Mouse (Mus musculus): ENCODE results near the gene Anapc15. TPM values are rescaled to one million over a fixed set of nuclear protein-coding genes. Genes with fewer than 3 reads are reported as not detected.

Gene Anapc15
- total and polyA plus RNA-seq, 3 experiments, result 20.5 to 128 (median 63.3) TPM

- no peak for TF ChIP-seq TAL1 (conservative IDR thresholded peaks at IDR 0.05; ENCODE audit: low read depth, low read length)
- no peak for TF ChIP-seq GATA2 (IDR thresholded peaks at IDR 0.05; ENCODE audit: borderline replicate concordance, low read depth, low read length)
- no peak for TF ChIP-seq GATA1 (IDR thresholded peaks at IDR 0.05; ENCODE audit: borderline replicate concordance, low read length)
- no peak for TF ChIP-seq POLR2AphosphoS5 (IDR thresholded peaks at IDR 0.05; ENCODE audit: insufficient replicate concordance, low read depth, low read length)
- no peak for TF ChIP-seq CTCF (IDR thresholded peaks at IDR 0.05; ENCODE audit: low read depth, low read length)
- peaks cover 20% of the 10 kb centered on the region for H3K27me3 ChIP-seq (ENCODE audit: insufficient read depth, low read length)
- no peaks in the 10 kb centered on the region for H3K9me3 ChIP-seq (replicated peaks)
- ATAC-seq (ENCODE audit: extremely low read depth, insufficient number of reproducible peaks, low FRiP score, poor library complexity, severe bottlenecking), result no peak
- H3K36me3 ChIP-seq (replicated peaks), result no peaks in the 10 kb centered on the region
- H3K4me3 ChIP-seq (ENCODE audit: low read depth, low read length), result no peak overlapping the region
- no peak for DNase-seq (ENCODE audit: low spot score)
- no peaks in the 10 kb centered on the region for H3K4me1 ChIP-seq (ENCODE audit: insufficient read depth, low read depth, low read length)
These were observed 5.2 kb upstream of the Anapc15 start for GRCm38 (mm10) chr7:101858362-101858761.

GRCm38 (mm10) chr7:101860978-101861377 lies 2.5 kb upstream of the Anapc15 start:
- Histone ChIP-seq H3K36me3 (replicated peaks) (no peaks in the 10 kb centered on the region), H3K4me1 (ENCODE audit: insufficient read depth, low read depth, low read length) (peaks cover 4% of the 10 kb centered on the region; the same call in 1 of the 2 replicates), H3K4me3 (ENCODE audit: low read depth, low read length) (no peak overlapping the region), H3K9me3 (replicated peaks) (no peaks in the 10 kb centered on the region), H3K27me3 (ENCODE audit: insufficient read depth, low read length) (peaks cover 20% of the 10 kb centered on the region)
- TF ChIP-seq GATA2 (IDR thresholded peaks at IDR 0.05; ENCODE audit: borderline replicate concordance, low read depth, low read length) (no peak), CTCF (IDR thresholded peaks at IDR 0.05; ENCODE audit: low read depth, low read length) (no peak), TAL1 (conservative IDR thresholded peaks at IDR 0.05; ENCODE audit: low read depth, low read length) (no peak), POLR2AphosphoS5 (IDR thresholded peaks at IDR 0.05; ENCODE audit: insufficient replicate concordance, low read depth, low read length) (no peak), GATA1 (IDR thresholded peaks at IDR 0.05; ENCODE audit: borderline replicate concordance, low read length) (no peak)
- ATAC-seq (ENCODE audit: extremely low read depth, insufficient number of reproducible peaks, low FRiP score, poor library complexity, severe bottlenecking) (no peak), DNase-seq (ENCODE audit: low spot score) (no peak)

- Histone ChIP-seq H3K9me3 (replicated peaks) (no peaks in the 10 kb centered on the region), H3K4me1 (ENCODE audit: insufficient read depth, low read depth, low read length) (peaks cover 4% of the 10 kb centered on the region; the same call in 1 of the 2 replicates), H3K27me3 (ENCODE audit: insufficient read depth, low read length) (peaks cover 13% of the 10 kb centered on the region), H3K4me3 (ENCODE audit: low read depth, low read length) (no peak overlapping the region), H3K36me3 (replicated peaks) (no peaks in the 10 kb centered on the region)
- no peak for DNase-seq (ENCODE audit: low spot score)
- TF ChIP-seq GATA2 (IDR thresholded peaks at IDR 0.05; ENCODE audit: borderline replicate concordance, low read depth, low read length) (no peak), POLR2AphosphoS5 (IDR thresholded peaks at IDR 0.05; ENCODE audit: insufficient replicate concordance, low read depth, low read length) (no peak), GATA1 (IDR thresholded peaks at IDR 0.05; ENCODE audit: borderline replicate concordance, low read length) (no peak), CTCF (IDR thresholded peaks at IDR 0.05; ENCODE audit: low read depth, low read length) (no peak), TAL1 (conservative IDR thresholded peaks at IDR 0.05; ENCODE audit: low read depth, low read length) (no peak)
- no peak for ATAC-seq (ENCODE audit: extremely low read depth, insufficient number of reproducible peaks, low FRiP score, poor library complexity, severe bottlenecking)
These were observed 1.2 kb upstream of the Anapc15 start for GRCm38 (mm10) chr7:101862291-101862690.

- Histone ChIP-seq H3K9me3 (replicated peaks) (no peaks in the 10 kb centered on the region), H3K36me3 (replicated peaks) (no peaks in the 10 kb centered on the region), H3K27me3 (ENCODE audit: insufficient read depth, low read length) (peaks cover 24% of the 10 kb centered on the region), H3K4me3 (ENCODE audit: low read depth, low read length) (no peak overlapping the region), H3K4me1 (ENCODE audit: insufficient read depth, low read depth, low read length) (peaks cover 4% of the 10 kb centered on the region)
- ATAC-seq (ENCODE audit: extremely low read depth, insufficient number of reproducible peaks, low FRiP score, poor library complexity, severe bottlenecking) (no peak), DNase-seq (ENCODE audit: low spot score) (no peak)
- TF ChIP-seq CTCF (IDR thresholded peaks at IDR 0.05; ENCODE audit: low read depth, low read length) (no peak), POLR2AphosphoS5 (IDR thresholded peaks at IDR 0.05; ENCODE audit: insufficient replicate concordance, low read depth, low read length) (no peak), TAL1 (conservative IDR thresholded peaks at IDR 0.05; ENCODE audit: low read depth, low read length) (no peak), GATA2 (IDR thresholded peaks at IDR 0.05; ENCODE audit: borderline replicate concordance, low read depth, low read length) (no peak), GATA1 (IDR thresholded peaks at IDR 0.05; ENCODE audit: borderline replicate concordance, low read length) (no peak)
These were observed 3.2 kb downstream of the Anapc15 start for GRCm38 (mm10) chr7:101866491-101867265.

- no peaks in the 10 kb centered on the region for H3K36me3 ChIP-seq (replicated peaks)
- H3K4me3 ChIP-seq (ENCODE audit: low read depth, low read length), result no peak overlapping the region
- peaks cover 4% of the 10 kb centered on the region for H3K4me1 ChIP-seq (ENCODE audit: insufficient read depth, low read depth, low read length)
- peaks cover 24% of the 10 kb centered on the region for H3K27me3 ChIP-seq (ENCODE audit: insufficient read depth, low read length)
- no peaks in the 10 kb centered on the region for H3K9me3 ChIP-seq (replicated peaks)
- no peak for ATAC-seq (ENCODE audit: extremely low read depth, insufficient number of reproducible peaks, low FRiP score, poor library complexity, severe bottlenecking)
- TF ChIP-seq GATA2 (IDR thresholded peaks at IDR 0.05; ENCODE audit: borderline replicate concordance, low read depth, low read length) (no peak), GATA1 (IDR thresholded peaks at IDR 0.05; ENCODE audit: borderline replicate concordance, low read length) (no peak), CTCF (IDR thresholded peaks at IDR 0.05; ENCODE audit: low read depth, low read length) (no peak), TAL1 (conservative IDR thresholded peaks at IDR 0.05; ENCODE audit: low read depth, low read length) (no peak), POLR2AphosphoS5 (IDR thresholded peaks at IDR 0.05; ENCODE audit: insufficient replicate concordance, low read depth, low read length) (no peak)
- DNase-seq (ENCODE audit: low spot score), result no peak
These were observed 4.0 kb downstream of the Anapc15 start for GRCm38 (mm10) chr7:101867482-101867881.

Measured in G1E (cell line).